Mouse (Mus musculus): ENCODE results near the gene Otud7a. TPM values are rescaled to one million over a fixed set of nuclear protein-coding genes. Genes with fewer than 3 reads are reported as not detected.

Gene Otud7a
- polyA plus RNA-seq, 1 experiment from 2014 or later, result 0.13 TPM

- Histone ChIP-seq H3K4me2 (replicated peaks; ENCODE audit: low read depth) (peak overlapping the region; percentile 64), H3K9ac (ENCODE audit: low read depth, low read length) (peak overlapping the region; percentile 22; the same call in 1 of the 2 replicates), H3K27ac (ENCODE audit: low read depth, low read length) (no peak overlapping the region), H3K36me3 (ENCODE audit: control insufficient read depth, insufficient read depth) (no peaks in the 10 kb centered on the region), H3K27me3 (replicated peaks; ENCODE audit: control insufficient read depth, insufficient read depth, low read length) (peaks cover 64% of the 10 kb centered on the region), H3K4me3 (ENCODE audit: low read depth, low read length) (peak overlapping the region; percentile 36), H3K9me3 (ENCODE audit: control insufficient read depth) (no peaks in the 10 kb centered on the region), H3K4me1 (replicated peaks; ENCODE audit: control insufficient read depth, insufficient read depth, low read length) (no peaks in the 10 kb centered on the region)
- no peak for TF ChIP-seq CTCF (IDR thresholded peaks at IDR 0.05; ENCODE audit: low read depth)
- 3% methylated on average over 43 of the region's 43 CpGs for WGBS
- ATAC-seq, result no peak
These were observed 310.3 kb downstream of the Otud7a start for GRCm38 (mm10) chr7:63754573-63755475.

- peaks cover 67% of the 10 kb centered on the region for H3K27me3 ChIP-seq (replicated peaks; ENCODE audit: control insufficient read depth, insufficient read depth, low read length)
- no peaks in the 10 kb centered on the region for H3K4me1 ChIP-seq (replicated peaks; ENCODE audit: control insufficient read depth, insufficient read depth, low read length)
- ATAC-seq, result peak; percentile 29; the same call in 1 of the 2 replicates
- WGBS, result 1% methylated on average over 13 of the region's 13 CpGs
- H3K9ac ChIP-seq (ENCODE audit: low read depth, low read length), result 0 out of 2 replicates have a peak overlapping the region, but pooled peaks have one; percentile 22
- H3K36me3 ChIP-seq (ENCODE audit: control insufficient read depth, insufficient read depth), result no peaks in the 10 kb centered on the region
- H3K27ac ChIP-seq (ENCODE audit: low read depth, low read length), result no peak overlapping the region
- no peaks in the 10 kb centered on the region for H3K9me3 ChIP-seq (ENCODE audit: control insufficient read depth)
- peak overlapping the region; percentile 64 for H3K4me2 ChIP-seq (replicated peaks; ENCODE audit: low read depth)
- H3K4me3 ChIP-seq (ENCODE audit: low read depth, low read length), result peak overlapping the region; percentile 36
- TF ChIP-seq CTCF (IDR thresholded peaks at IDR 0.05; ENCODE audit: low read depth), result peak; percentile 80
These were observed 311.0 kb downstream of the Otud7a start for GRCm38 (mm10) chr7:63755476-63755948.

GRCm38 (mm10) chr7:63757136-63757677 is 312.7 kb downstream of the Otud7a start:
- H3K9me3 ChIP-seq (ENCODE audit: control insufficient read depth), result no peaks in the 10 kb centered on the region
- peak overlapping the region; percentile 58; the same call in 1 of the 2 replicates for H3K4me2 ChIP-seq (replicated peaks; ENCODE audit: low read depth)
- ATAC-seq, result no peak
- H3K27me3 ChIP-seq (replicated peaks; ENCODE audit: control insufficient read depth, insufficient read depth, low read length), result peaks cover 75% of the 10 kb centered on the region
- no peaks in the 10 kb centered on the region for H3K36me3 ChIP-seq (ENCODE audit: control insufficient read depth, insufficient read depth)
- TF ChIP-seq CTCF (IDR thresholded peaks at IDR 0.05; ENCODE audit: low read depth), result no peak
- 7% methylated on average over 25 of the region's 25 CpGs for WGBS
- no peak overlapping the region for H3K9ac ChIP-seq (ENCODE audit: low read depth, low read length)
- no peaks in the 10 kb centered on the region for H3K4me1 ChIP-seq (replicated peaks; ENCODE audit: control insufficient read depth, insufficient read depth, low read length)
- peak overlapping the region; percentile 34; the same call in 1 of the 2 replicates for H3K4me3 ChIP-seq (ENCODE audit: low read depth, low read length)
- no peak overlapping the region for H3K27ac ChIP-seq (ENCODE audit: low read depth, low read length)

GRCm38 (mm10) chr7:63757678-63758239 is 313.2 kb downstream of the Otud7a start:
- Histone ChIP-seq H3K4me1 (replicated peaks; ENCODE audit: control insufficient read depth, insufficient read depth, low read length) (no peaks in the 10 kb centered on the region), H3K9me3 (ENCODE audit: control insufficient read depth) (no peaks in the 10 kb centered on the region), H3K9ac (ENCODE audit: low read depth, low read length) (no peak overlapping the region), H3K27ac (ENCODE audit: low read depth, low read length) (no peak overlapping the region), H3K36me3 (ENCODE audit: control insufficient read depth, insufficient read depth) (no peaks in the 10 kb centered on the region), H3K4me3 (ENCODE audit: low read depth, low read length) (peak overlapping the region; percentile 34), H3K27me3 (replicated peaks; ENCODE audit: control insufficient read depth, insufficient read depth, low read length) (peaks cover 75% of the 10 kb centered on the region), H3K4me2 (replicated peaks; ENCODE audit: low read depth) (peak overlapping the region; percentile 58)
- no peak for ATAC-seq
- no peak for TF ChIP-seq CTCF (IDR thresholded peaks at IDR 0.05; ENCODE audit: low read depth)
- WGBS, result under 1% methylated on average over 76 of the region's 85 CpGs

GRCm38 (mm10) chr7:63758240-63758826 is 313.8 kb downstream of the Otud7a start:
- Histone ChIP-seq H3K4me2 (replicated peaks; ENCODE audit: low read depth) (peak overlapping the region; percentile 58), H3K9me3 (ENCODE audit: control insufficient read depth) (no peaks in the 10 kb centered on the region), H3K27ac (ENCODE audit: low read depth, low read length) (no peak overlapping the region), H3K4me1 (replicated peaks; ENCODE audit: control insufficient read depth, insufficient read depth, low read length) (no peaks in the 10 kb centered on the region), H3K4me3 (ENCODE audit: low read depth, low read length) (peak overlapping the region; percentile 34), H3K9ac (ENCODE audit: low read depth, low read length) (no peak overlapping the region), H3K27me3 (replicated peaks; ENCODE audit: control insufficient read depth, insufficient read depth, low read length) (peaks cover 75% of the 10 kb centered on the region), H3K36me3 (ENCODE audit: control insufficient read depth, insufficient read depth) (no peaks in the 10 kb centered on the region)
- WGBS, result under 1% methylated on average over 93 of the region's 97 CpGs
- TF ChIP-seq CTCF (IDR thresholded peaks at IDR 0.05; ENCODE audit: low read depth), result no peak
- ATAC-seq, result no peak; the same call in 1 of the 2 replicates

GRCm38 (mm10) chr7:63759606-63760005 is 315.1 kb downstream of the Otud7a start:
- Histone ChIP-seq H3K27me3 (replicated peaks; ENCODE audit: control insufficient read depth, insufficient read depth, low read length) (peaks cover 64% of the 10 kb centered on the region), H3K4me3 (ENCODE audit: low read depth, low read length) (no peak overlapping the region), H3K4me1 (replicated peaks; ENCODE audit: control insufficient read depth, insufficient read depth, low read length) (no peaks in the 10 kb centered on the region), H3K36me3 (ENCODE audit: control insufficient read depth, insufficient read depth) (no peaks in the 10 kb centered on the region), H3K9me3 (ENCODE audit: control insufficient read depth) (no peaks in the 10 kb centered on the region), H3K9ac (ENCODE audit: low read depth, low read length) (no peak overlapping the region), H3K27ac (ENCODE audit: low read depth, low read length) (no peak overlapping the region), H3K4me2 (replicated peaks; ENCODE audit: low read depth) (no peak overlapping the region)
- no peak for ATAC-seq
- 28% methylated on average over 5 of the region's 5 CpGs for WGBS
- TF ChIP-seq CTCF (IDR thresholded peaks at IDR 0.05; ENCODE audit: low read depth), result no peak
